Mouse (Mus musculus) spleen, postnatal 36 days (tissue): ENCODE measurements around the gene Prl8a6.

Experiments used
- DNase-seq, 2 experiments: peaks; one replicate each; pipeline ENCODE4 v3.0.0; 2022; ENCODE audit warnings: low spot score in 2 of 2, mixed read lengths in 1 of 2

The Prl8a6 gene

GRCm38 (mm10) chr13:27438588-27438987, at the start of gene Prl8a6:
Gene Prl8a6, minus strand, starts transcription at chr13:27438688.
- DNase-seq, result no peak

- no peak for DNase-seq
Measured at GRCm38 (mm10) chr13:27433159-27433558, 5.3 kb downstream of the Prl8a6 start.

- DNase-seq, result no peak
Measured at GRCm38 (mm10) chr13:27413640-27414039, 24.8 kb downstream of the Prl8a6 start.

GRCm38 (mm10) chr13:27399061-27399724, 39.3 kb downstream of the Prl8a6 start:
- DNase-seq, result no peak

- DNase-seq, result no peak
Measured at GRCm38 (mm10) chr13:27390746-27391145, 47.7 kb downstream of the Prl8a6 start, which contains the start of gene Prl2b1. Gene Prl2b1, minus strand, starts transcription at chr13:27390846.
